Mouse (Mus musculus): Measurements from ENCODE around the gene Arl1. TPM values are rescaled to one million over a fixed set of nuclear protein-coding genes. Genes with fewer than 3 reads are reported as not detected.
A peak's percentile ranks its signal among the peaks of the same experiment; 100 is the strongest.
"Not testable (repeated sequence)": the region's sequence is repeated elsewhere in the genome, so short reads cannot be mapped to it uniquely, and the experiment has no call there.

Arl1 gene
- polyA plus RNA-seq, 1 experiment = 31.0 TPM

- DNase-seq (ENCODE audit: low read depth, low spot score) = no peak
- 75% methylated on average over 2 of the region's 2 CpGs for WGBS
Observed at GRCm38 (mm10) chr10:88741426-88741825, 10.8 kb downstream of the Arl1 start.

GRCm38 (mm10) chr10:88761524-88762212, 31.0 kb downstream of the Arl1 start:
- DNase-seq (ENCODE audit: low read depth, low spot score) = no peak
- WGBS = 91% methylated on average over 13 of the region's 13 CpGs

DNA sequence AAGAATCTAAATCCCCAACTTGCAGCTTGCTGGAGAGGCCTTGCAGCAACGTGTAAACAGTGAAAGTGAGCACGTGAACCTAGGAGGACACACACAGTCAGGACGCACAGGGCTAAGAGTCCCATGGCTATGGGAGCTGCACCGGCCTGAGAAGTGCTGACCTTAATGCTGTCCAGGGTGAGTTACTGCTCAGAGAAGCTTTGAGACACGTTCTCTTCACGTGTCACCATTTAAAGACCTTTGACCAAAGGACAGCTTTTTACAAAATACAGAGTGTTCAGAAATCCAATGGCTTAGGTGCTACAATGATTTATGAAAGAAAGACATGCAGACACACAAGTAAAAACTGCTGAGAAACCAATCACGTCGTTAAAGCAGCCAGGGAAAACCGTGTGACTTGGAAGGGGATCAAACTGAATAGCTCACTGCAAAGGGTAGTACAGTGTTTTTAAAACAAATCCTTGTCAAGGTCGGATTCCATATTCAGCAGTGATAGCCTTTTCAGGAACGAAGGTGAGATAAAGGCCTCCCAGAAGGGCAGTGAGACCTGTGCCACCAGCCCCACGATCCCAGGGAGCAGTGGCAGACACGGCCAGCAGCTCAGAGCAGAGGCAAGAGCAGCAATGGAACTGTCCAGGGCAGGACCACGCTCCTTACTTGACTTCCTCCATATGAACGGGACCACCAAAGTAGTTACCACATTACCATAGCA, 34.9 kb downstream of the Arl1 start:
- no peak for DNase-seq (ENCODE audit: low read depth, low spot score)
- WGBS = 79% methylated on average over 15 of the region's 15 CpGs

DNA sequence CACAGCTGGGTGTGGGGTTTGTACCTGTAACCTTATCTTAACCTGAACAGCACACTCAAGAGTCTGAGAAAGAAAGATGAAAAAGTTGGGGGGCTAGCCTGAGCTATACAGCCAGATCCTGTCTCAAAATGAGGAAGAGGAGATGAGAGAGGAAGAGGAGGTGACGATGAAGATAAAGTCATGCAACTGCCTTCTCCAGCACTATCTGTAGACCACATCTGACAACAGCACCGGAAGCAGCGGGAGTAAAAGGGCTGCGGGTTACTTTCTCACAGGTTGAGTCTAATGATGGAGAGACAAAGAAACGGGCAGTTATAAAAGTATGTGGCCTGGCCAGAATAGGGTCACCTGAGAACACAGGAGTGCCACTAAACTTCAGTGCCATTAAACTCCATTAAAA, 38.3 kb downstream of the Arl1 start:
- DNase-seq (ENCODE audit: low read depth, low spot score) = no peak
- 86% methylated on average over 5 of the region's 5 CpGs for WGBS

GRCm38 (mm10) chr10:88769676-88770075, 39.0 kb downstream of the Arl1 start:
- 97% methylated on average over 7 of the region's 7 CpGs for WGBS
- DNase-seq (ENCODE audit: low read depth, low spot score) = no peak

GRCm38 (mm10) chr10:88772965-88773364, 42.3 kb downstream of the Arl1 start:
- not testable (repeated sequence) for DNase-seq (ENCODE audit: low read depth, low spot score)
- 85% methylated on average over 5 of the region's 5 CpGs for WGBS

- DNase-seq (ENCODE audit: low read depth, low spot score) = no peak
- 86% methylated on average over 6 of the region's 6 CpGs for WGBS
Observed at GRCm38 (mm10) chr10:88776206-88776605, 45.5 kb downstream of the Arl1 start.

DNA sequence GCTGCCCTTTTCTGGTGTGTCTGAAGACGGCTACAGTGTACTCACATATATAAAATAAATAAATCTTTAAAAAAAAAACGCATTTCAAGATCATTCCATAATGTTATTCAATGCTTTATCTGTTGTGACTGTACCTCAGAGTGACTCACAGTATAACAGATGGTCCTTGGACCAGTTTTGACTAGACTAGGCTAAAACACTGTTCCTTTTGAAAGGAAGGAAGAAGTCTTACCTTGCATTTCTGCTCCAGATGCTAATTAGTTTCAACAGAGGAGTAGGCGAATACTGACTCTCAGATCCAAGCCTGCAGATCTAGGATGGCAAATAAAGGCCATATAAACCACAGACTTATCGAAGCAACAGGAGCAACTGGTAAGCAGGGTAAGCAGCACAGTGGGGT, 50.1 kb downstream of the Arl1 start:
- DNase-seq (ENCODE audit: low read depth, low spot score) = no peak
- WGBS = 70% methylated on average over 4 of the region's 4 CpGs

DNA sequence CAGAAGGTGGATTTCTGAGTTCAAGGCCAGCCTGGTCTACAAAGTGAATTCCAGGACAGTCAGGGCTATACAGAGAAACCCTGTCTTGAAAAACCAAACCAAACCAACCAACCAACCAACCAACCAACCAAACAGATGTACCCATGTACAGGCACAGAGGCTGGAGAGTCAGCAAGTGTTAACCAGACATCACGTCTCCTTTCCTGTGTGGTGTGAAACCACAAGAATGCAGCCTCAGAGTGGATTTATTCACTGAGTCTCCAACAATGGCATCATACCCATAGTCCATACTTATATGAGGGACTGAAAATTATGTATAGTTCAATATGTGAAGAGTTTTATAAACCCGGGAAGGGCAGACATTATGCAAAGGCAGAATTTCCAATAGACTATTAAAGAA, 52.5 kb downstream of the Arl1 start:
- not testable (repeated sequence) for DNase-seq (ENCODE audit: low read depth, low spot score)
- WGBS = 95% methylated on average over 2 of the region's 2 CpGs

- 49% methylated on average over 5 of the region's 5 CpGs for WGBS
Observed at GRCm38 (mm10) chr10:88783941-88784340, 53.3 kb downstream of the Arl1 start.

DNA sequence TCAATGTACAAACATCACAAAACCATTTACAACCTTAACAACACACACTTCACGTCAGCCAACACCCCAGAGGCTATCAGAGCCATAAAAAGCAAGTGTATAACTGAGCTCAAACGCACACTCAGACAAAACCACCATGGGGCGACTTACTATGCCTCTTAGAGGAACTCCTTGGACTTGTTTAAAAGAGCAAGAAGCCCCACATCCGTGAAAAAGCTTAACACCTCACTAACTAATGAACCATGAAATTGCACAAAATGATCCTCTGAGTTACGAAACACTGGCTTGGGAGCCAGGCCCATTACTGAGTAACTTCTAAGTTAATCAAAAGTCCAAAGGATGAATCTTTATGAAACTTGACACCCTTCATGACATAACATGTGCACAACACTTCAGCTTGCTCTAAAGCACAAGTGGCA, 53.9 kb downstream of the Arl1 start:
- DNase-seq (ENCODE audit: low read depth, low spot score) = peak; percentile 73
- WGBS = 25% methylated on average over 5 of the region's 5 CpGs

More at GRCm38 (mm10) chr10:88783941-88784340, 53.3 kb downstream of the Arl1 start:
- DNase-seq (ENCODE audit: low read depth, low spot score) = no peak

GRCm38 (mm10) chr10:88793671-88794070, 63.0 kb downstream of the Arl1 start:
- no peak for DNase-seq (ENCODE audit: low read depth, low spot score)

Other genes with a start within 250 kb of the Arl1 start
- 27.0 and 54.9 TPM in 2 replicates for gene Chpt1, start 226.8 kb upstream of the Arl1 start, polyA plus RNA-seq (2012; rRNA removed)
- 0.04 TPM in 1 of 2 replicates, not detected in the other for gene Mybpc1, start 125.7 kb upstream of the Arl1 start, polyA plus RNA-seq (2012; rRNA removed)
- 0.14 and 0.23 TPM in 2 replicates for gene Spic, start 45.8 kb upstream of the Arl1 start, polyA plus RNA-seq (2012; rRNA removed)
- 5.4 and 5.5 TPM in 2 replicates for gene Utp20, start 95.9 kb downstream of the Arl1 start, polyA plus RNA-seq (2012; rRNA removed)
- gene Slc5a8, start 155.1 kb downstream of the Arl1 start, polyA plus RNA-seq (2012; rRNA removed) = 31.5 and 38.7 TPM in 2 replicates